Mouse (Mus musculus): ENCODE measurements around the gene Sympk. TPM values are rescaled to one million over a fixed set of nuclear protein-coding genes. Genes with fewer than 3 reads are reported as not detected.
A peak's percentile ranks its signal among the peaks of the same experiment; 100 is the strongest.
"Not testable (repeated sequence)": the region's sequence is repeated elsewhere in the genome, so short reads cannot be mapped to it uniquely, and the experiment has no call there.

The Sympk gene
- polyA plus RNA-seq, 1 experiment = 97.6 TPM

DNA sequence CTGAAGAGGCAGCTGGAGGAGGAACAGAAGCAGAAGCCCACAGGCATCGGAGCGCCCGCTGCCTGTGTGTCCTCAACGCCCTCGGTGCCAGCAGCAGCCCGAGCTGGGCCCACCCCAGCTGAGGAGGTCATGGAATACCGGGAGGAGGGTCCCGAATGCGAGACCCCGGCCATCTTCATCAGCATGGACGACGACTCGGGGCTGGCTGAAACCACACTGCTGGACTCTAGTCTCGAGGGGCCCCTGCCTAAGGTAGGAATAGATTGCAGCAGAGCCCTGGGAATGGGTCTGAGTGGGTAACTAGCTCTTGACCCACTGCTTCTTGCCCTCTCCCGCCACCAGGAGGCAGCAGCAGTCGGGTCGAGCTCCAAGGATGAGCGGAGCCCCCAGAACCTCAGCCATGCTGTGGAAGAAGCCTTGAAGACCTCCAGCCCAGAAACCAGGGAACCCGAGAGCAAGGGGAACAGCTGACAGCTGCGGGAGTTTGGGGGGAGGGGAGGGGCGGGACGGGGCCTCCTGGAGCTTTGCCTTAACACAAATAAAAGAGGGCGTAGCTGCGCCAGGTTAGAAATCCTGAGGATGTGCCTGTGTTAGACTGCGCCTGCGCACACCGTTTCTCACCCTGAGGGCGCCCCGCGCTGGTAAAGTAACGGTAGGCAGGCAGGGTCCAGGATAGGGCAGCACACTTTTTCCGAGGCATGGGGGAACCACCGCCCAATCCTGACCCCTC is 30.0 kb downstream of the Sympk start, which contains the start of gene Rsph6a:
Gene Rsph6a (plus strand): TSS at position 644 of the 730 bp plus-strand sequence.
- TF ChIP-seq POLR2A (IDR thresholded peaks at IDR 0.05; ENCODE audit: borderline replicate concordance, extremely low read depth, insufficient read depth, insufficient read length, poor library complexity, severe bottlenecking) (no peak), CTCF (IDR thresholded peaks at IDR 0.05; ENCODE audit: borderline replicate concordance, extremely low read depth, insufficient read depth, insufficient read length) (peak; percentile 79)
- peak; percentile 84 for DNase-seq (ENCODE audit: low read depth)

DNA sequence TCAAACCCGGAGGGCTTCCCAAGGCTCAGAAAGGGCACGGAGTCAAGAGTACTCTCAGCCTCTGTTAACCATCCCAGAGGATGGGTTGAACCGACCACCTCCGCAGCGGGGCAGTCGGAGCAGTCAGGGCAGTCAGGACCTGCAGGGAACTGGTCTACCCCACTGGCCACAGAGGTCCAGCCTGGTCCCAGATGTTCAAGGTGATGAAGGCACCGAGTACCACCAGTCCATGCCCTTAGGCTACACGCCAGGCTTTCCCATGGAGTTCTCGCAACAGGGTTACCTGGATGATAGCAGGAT is 30.6 kb downstream of the Sympk start:
- no peak for TF ChIP-seq CTCF (IDR thresholded peaks at IDR 0.05; ENCODE audit: borderline replicate concordance, extremely low read depth, insufficient read depth, insufficient read length)
- TF ChIP-seq POLR2A (IDR thresholded peaks at IDR 0.05; ENCODE audit: borderline replicate concordance, extremely low read depth, insufficient read depth, insufficient read length, poor library complexity, severe bottlenecking) = no peak
- no peak for DNase-seq (ENCODE audit: low read depth)

DNA sequence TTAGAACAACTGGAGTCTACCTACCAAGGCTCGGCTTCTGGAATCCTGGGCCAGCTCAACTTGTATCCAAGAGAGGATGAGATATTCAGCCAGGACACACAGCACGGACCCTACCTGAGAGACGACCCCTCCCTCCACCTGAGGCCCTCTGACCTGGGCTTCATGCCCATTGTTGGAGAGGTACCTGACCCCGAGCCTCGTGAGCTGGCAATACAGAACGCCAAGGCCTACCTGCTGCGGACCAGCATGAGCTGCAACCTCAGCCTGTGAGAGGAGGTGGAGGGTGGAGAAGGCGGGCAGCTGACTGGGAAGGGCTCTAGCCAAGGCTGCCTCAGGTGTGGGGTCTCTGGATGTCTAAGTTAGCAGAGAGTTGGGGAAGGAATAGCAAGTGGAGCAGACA is 30.9 kb downstream of the Sympk start:
- no peak for DNase-seq (ENCODE audit: low read depth)
- TF ChIP-seq POLR2A (IDR thresholded peaks at IDR 0.05; ENCODE audit: borderline replicate concordance, extremely low read depth, insufficient read depth, insufficient read length, poor library complexity, severe bottlenecking) = no peak
- no peak for TF ChIP-seq CTCF (IDR thresholded peaks at IDR 0.05; ENCODE audit: borderline replicate concordance, extremely low read depth, insufficient read depth, insufficient read length)

DNA sequence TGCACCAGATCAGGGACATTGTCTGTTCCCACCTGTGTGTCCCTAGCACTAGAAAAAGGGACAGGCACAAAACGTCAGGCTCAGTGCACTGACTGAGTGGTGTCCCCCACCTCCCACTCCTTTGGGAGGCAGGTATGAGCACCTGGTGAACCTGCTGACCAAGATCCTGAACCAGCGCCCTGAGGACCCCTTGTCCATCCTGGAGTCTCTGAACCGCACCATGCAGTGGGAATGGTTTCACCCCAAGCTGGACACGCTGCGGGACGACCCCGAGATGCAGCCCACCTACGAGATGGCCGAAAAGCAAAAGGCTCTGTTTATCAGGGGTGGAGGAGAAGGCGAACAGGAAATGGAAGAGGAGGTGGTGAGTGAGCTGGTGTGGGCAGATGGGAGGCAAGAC is 33.2 kb downstream of the Sympk start:
- TF ChIP-seq CTCF (IDR thresholded peaks at IDR 0.05; ENCODE audit: borderline replicate concordance, extremely low read depth, insufficient read depth, insufficient read length) = no peak
- DNase-seq (ENCODE audit: low read depth) = no peak

DNA sequence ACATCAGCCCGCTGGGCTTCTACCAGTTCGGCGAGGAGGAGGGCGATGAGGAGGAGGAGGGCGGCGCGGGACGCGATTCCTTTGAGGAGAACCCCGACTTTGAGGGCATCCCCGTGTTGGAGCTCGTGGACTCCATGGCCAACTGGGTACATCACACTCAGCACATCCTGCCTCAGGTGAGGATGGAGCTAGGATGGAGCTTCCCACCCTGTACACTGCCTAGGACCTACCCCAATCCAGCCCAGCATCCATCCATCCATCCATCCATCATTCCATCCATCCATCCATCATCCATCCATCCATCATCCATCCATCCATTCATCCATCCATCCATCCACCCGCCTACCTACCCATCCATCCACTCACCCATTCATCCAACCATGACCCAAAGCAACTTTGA is 41.7 kb downstream of the Sympk start:
- TF ChIP-seq CTCF (IDR thresholded peaks at IDR 0.05; ENCODE audit: borderline replicate concordance, extremely low read depth, insufficient read depth, insufficient read length) = no peak
- TF ChIP-seq POLR2A (IDR thresholded peaks at IDR 0.05; ENCODE audit: borderline replicate concordance, extremely low read depth, insufficient read depth, insufficient read length, poor library complexity, severe bottlenecking) = no peak
- DNase-seq (ENCODE audit: low read depth) = no peak

DNA sequence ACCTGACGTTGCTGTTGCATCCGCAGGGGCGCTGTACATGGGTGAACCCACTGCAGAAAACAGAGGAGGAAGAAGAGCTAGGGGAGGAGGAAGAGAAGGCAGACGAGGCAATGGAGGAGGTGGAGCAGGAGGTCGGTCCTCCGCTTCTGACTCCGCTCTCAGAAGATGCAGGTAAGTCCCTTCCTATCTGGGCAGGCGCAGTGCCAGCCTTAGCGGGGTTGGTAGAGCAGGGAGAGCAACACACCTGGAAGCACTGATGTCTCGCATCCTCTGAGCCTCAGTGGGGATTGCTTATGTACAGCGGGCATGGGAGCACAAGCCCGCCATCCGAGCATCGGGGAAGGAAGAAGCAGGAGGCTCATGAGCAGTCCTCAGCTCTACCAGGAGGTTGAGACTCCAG is 42.9 kb downstream of the Sympk start:
- no peak for TF ChIP-seq POLR2A (IDR thresholded peaks at IDR 0.05; ENCODE audit: borderline replicate concordance, extremely low read depth, insufficient read depth, insufficient read length, poor library complexity, severe bottlenecking)
- TF ChIP-seq CTCF (IDR thresholded peaks at IDR 0.05; ENCODE audit: borderline replicate concordance, extremely low read depth, insufficient read depth, insufficient read length) = no peak
- no peak for DNase-seq (ENCODE audit: low read depth)

DNA sequence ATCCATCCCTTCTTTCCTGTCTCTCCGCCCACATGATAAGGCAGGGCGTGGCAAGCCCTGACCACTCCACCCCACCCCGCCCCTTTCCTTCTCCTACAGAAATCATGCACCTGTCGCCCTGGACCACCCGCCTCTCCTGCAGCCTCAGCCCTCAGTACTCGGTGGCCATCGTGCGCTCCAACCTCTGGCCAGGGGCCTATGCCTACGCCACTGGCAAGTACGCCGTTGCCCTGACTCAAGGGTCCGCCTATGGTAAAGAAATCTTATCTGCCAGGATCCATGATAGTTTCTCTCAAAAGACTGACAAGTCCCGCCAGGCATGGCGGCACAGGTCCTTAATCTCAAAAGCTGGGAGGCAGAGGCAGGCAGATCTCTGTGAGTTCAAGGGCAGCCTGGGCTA is 43.8 kb downstream of the Sympk start:
- TF ChIP-seq CTCF (IDR thresholded peaks at IDR 0.05; ENCODE audit: borderline replicate concordance, extremely low read depth, insufficient read depth, insufficient read length) (no peak), POLR2A (IDR thresholded peaks at IDR 0.05; ENCODE audit: borderline replicate concordance, extremely low read depth, insufficient read depth, insufficient read length, poor library complexity, severe bottlenecking) (no peak)
- DNase-seq (ENCODE audit: low read depth) = no peak

DNA sequence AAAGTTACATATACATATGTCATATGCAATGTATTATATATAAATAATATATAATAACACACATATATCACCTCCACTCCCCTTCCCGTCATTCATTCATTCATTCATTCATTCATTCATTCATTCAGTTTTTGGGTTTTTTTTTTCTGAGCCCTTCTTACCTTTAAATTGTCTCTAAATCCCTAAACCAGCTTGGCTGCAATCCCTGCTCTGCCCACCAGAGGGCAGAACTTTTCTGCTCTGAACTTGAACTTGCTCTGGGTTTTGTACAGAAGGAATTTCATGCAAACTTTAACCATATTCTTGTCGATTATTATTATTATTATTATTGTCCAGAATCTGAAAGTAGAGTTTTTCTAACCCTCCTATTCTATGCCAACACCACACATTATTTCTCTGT is 44.5 kb downstream of the Sympk start:
- DNase-seq (ENCODE audit: low read depth) = peak; percentile 79
- peak; percentile 85; the same call in 1 of the 2 replicates for TF ChIP-seq CTCF (IDR thresholded peaks at IDR 0.05; ENCODE audit: borderline replicate concordance, extremely low read depth, insufficient read depth, insufficient read length)
- no peak for TF ChIP-seq POLR2A (IDR thresholded peaks at IDR 0.05; ENCODE audit: borderline replicate concordance, extremely low read depth, insufficient read depth, insufficient read length, poor library complexity, severe bottlenecking)

DNA sequence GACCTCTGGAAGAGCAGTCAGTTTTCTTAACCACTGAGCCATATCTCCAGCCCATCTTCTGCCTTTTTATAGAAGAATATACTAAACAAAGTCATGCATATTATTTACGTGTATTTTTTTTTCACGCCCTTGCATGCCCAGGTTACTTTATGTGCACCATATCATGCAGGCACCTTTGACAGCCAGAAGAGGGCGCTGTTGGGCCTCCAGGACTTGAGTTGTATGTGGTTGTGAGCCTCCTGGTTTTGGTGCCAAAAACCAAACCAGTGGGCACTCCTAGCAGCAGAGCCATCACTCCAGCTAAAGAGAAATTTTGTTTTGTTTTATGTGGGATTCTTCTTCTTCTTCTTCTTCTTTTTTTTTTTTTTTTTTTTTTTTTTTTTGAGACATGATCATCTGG is 45.3 kb downstream of the Sympk start:
- DNase-seq (ENCODE audit: low read depth) = no peak
- TF ChIP-seq POLR2A (IDR thresholded peaks at IDR 0.05; ENCODE audit: borderline replicate concordance, extremely low read depth, insufficient read depth, insufficient read length, poor library complexity, severe bottlenecking) = no peak
- TF ChIP-seq CTCF (IDR thresholded peaks at IDR 0.05; ENCODE audit: borderline replicate concordance, extremely low read depth, insufficient read depth, insufficient read length) = peak; percentile 53; the same call in 1 of the 2 replicates

DNA sequence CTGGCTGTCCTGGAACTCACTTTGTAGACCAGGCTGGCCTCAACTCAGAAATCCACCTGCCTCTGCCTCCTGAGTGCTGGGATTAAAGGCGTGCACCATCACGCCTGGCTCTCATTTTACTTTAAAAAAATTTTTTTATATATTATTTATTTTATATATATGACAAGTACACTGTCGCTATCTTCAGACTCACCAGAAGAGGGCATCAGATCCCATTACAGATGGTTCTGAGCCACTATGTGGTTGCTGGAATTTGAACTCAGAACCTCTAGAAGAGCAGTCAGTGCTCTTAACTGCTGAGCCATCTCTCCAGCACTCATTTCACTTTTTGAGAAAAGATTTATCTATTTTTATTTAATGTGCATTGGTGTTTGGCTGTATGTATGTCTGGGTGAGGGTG is 46.8 kb downstream of the Sympk start:
- DNase-seq (ENCODE audit: low read depth) = not testable (repeated sequence)

DNA sequence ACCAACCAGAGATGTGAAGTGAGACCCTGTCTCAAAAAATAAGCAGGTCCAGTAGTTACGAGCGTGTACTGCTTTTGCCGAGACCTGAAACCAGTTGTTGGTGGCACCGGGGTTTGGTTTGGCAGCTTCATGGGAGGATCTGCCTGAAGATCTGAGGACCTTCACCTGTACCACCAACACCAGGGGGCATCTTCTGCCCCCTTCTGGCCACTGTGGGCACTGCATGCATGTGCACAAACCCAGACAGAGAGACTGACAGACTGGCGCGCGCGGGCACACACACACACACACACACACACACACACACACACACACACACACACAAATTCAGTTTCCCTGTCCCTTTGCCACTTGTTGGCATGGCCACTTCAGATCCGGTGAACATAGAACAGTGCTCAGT is 49.3 kb downstream of the Sympk start:
- peak; percentile 57 for TF ChIP-seq CTCF (IDR thresholded peaks at IDR 0.05; ENCODE audit: borderline replicate concordance, extremely low read depth, insufficient read depth, insufficient read length)
- TF ChIP-seq POLR2A (IDR thresholded peaks at IDR 0.05; ENCODE audit: borderline replicate concordance, extremely low read depth, insufficient read depth, insufficient read length, poor library complexity, severe bottlenecking) = no peak
- no peak for DNase-seq (ENCODE audit: low read depth)

DNA sequence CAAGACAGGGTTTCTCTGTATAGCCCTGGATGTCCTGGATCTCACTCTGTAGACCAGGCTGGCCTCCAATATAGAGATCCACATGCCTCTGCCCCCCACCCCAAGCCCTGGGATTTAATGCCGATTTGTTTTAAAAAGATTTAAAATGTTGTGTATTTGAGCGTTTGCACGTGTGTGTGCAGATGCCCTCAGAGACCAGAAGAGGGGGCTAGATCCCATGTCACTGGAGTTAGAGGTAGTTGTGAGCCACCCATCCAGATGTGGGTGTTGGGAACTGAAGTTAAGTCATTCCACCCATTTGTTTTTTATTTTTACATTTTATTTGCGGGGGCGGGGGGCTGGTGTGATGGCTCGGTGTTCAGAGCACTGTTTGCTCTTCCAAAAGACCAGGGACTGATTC is 50.3 kb downstream of the Sympk start:
- DNase-seq (ENCODE audit: low read depth) = no peak

DNA sequence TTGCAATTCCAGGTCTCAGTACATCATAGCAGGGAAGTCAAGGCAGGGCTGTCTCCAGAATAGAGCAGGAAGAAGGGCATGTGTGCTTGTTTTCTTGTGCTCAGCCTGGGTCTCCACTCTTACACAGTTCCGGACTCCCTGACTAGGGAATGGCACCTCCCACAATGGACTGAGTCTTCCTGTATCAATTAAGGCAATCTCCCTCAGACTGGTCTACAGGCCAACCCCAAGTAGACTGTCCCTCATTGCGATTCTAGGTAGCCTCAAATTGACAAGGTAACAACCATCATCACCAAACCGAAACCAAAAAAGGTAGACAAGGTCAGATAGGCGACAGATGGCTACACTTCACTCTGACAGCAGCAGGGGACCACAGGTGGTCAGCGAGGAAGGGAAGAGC is 51.1 kb downstream of the Sympk start:
- DNase-seq (ENCODE audit: low read depth) = no peak

More for the DNA sequence above, 50.3 kb downstream of the Sympk start:
- TF ChIP-seq CTCF (IDR thresholded peaks at IDR 0.05; ENCODE audit: borderline replicate concordance, extremely low read depth, insufficient read depth, insufficient read length) (no peak), POLR2A (IDR thresholded peaks at IDR 0.05; ENCODE audit: borderline replicate concordance, extremely low read depth, insufficient read depth, insufficient read length, poor library complexity, severe bottlenecking) (no peak)

More for the DNA sequence above, 51.1 kb downstream of the Sympk start:
- TF ChIP-seq CTCF (IDR thresholded peaks at IDR 0.05; ENCODE audit: borderline replicate concordance, extremely low read depth, insufficient read depth, insufficient read length) (no peak), POLR2A (IDR thresholded peaks at IDR 0.05; ENCODE audit: borderline replicate concordance, extremely low read depth, insufficient read depth, insufficient read length, poor library complexity, severe bottlenecking) (no peak)

All from brain, embryonic 14.5 days (tissue).